Mouse (Mus musculus) kidney, postnatal 4 days (tissue): ENCODE measurements around the gene Gm49337.
A peak's percentile ranks its signal among the peaks of the same experiment; 100 is the strongest.

Source experiments
- DNase-seq, 2 experiments: peaks; one replicate each; pipeline ENCODE4 v3.0.0; 2021; ENCODE audit warnings: mixed read lengths in 2 of 2

Gene Gm49337

DNA sequence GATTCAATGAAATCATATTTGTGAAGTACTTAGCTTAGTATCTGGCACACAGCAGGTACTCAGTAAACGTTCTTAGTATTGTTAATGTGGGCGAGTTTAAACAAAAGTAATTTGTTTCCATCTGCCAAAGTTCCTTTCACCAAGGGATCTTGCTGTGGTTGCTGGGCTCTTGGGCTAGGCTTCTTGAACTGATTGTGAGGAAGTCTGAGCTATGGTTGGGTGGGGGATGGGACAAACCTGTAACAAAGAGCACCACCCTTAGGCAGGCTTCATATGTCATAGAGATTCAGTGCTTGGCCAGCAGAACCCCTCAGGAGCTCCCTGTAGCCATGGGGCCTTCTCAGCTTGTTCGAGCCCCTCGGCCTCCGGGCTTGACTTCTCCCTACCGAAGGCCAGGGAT lies at the start of gene Gm49337, which contains the start of gene 1700042G07Rik:
Gene Gm49337, plus strand, starts transcription at position 313 of the 400 bp plus-strand sequence.
Gene 1700042G07Rik, plus strand, starts transcription at position 301 of the 400 bp plus-strand sequence.
- DNase-seq: no peak

DNA sequence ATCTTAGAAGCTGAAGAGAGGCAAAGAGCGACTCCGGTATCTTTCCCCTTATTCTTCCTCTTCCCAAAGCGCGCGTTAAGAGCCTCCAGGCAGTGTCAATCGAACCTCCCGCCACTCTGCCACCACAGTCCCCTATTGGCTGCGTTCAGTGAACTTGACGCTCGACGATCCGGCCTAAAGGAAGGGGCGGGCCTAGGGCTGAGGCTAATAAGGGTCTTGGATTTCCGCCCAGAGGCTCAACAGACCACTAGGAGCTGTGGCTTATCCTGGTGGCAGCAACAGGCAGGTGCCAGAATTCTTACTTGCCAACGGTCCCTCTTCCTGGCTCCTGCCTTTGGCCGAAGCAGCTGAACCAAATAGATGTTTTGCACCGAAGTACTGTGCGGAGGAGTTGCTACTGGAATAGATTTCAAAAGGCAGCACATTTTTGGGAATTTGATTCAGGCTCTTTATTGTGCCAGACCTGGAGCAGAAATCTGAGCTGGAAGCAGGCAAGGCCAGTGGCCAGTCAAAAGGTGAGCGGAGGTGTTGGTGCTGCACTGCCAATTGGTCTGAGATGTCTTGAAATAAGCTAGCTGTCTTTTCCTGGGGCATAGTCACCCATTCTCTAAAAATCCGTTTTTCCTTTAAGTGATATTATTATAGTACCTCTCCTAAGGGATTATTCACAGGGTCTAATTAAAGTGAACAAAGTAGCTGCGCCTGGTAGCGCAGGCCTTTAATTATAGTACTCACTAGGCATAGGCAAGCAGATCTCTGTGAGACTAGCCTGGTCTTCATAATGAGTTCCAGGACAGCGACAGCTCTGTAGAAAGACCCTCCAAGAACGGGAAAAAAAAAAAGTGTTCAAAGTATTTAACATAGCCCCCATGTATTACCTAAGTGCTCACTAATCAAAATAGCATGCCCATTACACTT lies 49.3 kb upstream of the Gm49337 start, which contains the start of the genes Rad54l and Pomgnt1:
Gene Rad54l, minus strand, starts transcription at position 89 of the 918 bp plus-strand sequence.
Gene Pomgnt1, plus strand, starts transcription at position 239 of the 918 bp plus-strand sequence.
- DNase-seq: peak; percentile 87 to 93

DNA sequence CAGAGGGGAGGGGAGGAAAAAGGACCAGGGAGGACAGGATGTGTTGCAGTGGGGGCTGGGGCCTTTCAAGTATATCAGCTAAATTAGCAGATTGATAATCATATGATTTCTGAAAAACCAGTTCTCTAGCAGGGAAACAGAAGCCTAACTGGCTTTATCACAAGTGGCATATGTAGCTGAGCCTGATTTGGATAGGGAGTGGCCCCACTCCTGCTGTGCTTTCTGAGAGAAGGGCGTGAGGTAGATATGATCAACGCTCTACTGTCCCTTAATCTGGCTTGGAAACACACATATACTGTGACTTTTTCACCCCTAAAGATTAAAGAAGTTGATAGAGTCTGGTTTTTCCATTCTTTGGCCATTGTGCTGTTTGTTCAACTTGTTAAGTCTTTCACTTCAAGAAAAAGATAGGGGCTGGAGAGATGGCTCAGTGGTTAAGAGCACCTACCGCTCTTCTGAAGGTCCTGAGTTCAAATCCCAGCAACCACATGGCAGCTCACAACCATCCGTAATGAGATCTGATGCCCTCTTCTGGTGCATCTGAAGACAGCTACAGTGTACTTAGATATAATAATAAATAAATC lies 47.3 kb upstream of the Gm49337 start:
- DNase-seq: no peak

DNA sequence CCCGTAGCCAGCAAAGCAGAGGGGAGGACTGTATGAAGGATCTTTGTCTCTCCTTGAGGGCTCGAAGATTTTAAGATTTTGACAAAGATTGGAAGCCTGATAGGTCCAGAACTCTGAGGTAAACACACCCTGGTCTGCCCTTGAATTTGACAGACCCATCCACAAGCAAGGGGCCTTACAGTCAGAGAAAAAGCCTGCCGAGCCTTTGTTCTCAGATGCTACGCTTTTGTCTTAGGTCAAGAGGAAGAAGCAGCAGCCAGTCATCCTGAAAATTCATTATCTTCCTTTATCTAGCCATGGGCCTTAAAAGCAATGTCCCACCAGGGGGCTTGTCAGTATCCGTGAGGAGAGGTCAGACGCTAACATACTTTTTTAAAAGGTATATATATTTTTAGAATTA lies 45.2 kb upstream of the Gm49337 start:
- DNase-seq: no peak

DNA sequence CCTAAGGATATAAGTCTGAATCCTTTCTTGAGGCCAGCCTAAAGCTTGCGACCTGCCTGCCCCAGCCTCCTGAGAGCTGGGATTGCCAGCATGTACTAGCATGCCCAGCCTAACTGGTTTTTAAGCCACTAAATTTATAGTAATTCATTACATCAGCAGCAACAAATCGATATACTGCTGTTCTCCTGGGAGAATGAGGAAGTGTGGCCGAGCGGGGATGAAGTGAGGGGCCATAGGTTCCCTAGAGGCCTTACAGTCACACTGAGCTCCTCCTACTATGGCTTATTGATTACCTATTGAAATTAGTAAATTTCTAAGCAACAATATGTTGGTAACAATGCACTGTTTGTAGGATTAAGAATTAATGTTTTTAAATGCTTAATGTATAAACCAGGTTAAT lies 40.1 kb upstream of the Gm49337 start:
- no peak for DNase-seq

DNA sequence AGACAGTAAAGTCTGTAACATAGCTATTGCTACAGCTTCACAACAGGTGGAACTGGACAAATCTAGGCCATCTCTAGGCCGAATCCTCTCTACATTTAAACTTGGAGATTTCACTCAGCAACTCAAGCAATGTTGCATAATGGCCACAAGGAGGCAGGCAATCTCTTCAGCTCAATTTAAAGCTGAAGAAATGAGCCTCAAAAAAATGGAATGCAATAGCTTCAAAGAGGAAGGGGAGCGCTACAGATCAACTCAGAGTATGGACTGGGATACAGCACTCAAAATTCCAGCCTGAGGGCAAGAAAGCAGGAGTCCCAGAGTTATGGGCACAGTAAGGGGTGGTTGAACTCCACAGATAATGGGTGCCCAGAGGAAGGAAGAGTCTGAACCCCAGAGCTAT lies 38.2 kb upstream of the Gm49337 start:
- DNase-seq: no peak

DNA sequence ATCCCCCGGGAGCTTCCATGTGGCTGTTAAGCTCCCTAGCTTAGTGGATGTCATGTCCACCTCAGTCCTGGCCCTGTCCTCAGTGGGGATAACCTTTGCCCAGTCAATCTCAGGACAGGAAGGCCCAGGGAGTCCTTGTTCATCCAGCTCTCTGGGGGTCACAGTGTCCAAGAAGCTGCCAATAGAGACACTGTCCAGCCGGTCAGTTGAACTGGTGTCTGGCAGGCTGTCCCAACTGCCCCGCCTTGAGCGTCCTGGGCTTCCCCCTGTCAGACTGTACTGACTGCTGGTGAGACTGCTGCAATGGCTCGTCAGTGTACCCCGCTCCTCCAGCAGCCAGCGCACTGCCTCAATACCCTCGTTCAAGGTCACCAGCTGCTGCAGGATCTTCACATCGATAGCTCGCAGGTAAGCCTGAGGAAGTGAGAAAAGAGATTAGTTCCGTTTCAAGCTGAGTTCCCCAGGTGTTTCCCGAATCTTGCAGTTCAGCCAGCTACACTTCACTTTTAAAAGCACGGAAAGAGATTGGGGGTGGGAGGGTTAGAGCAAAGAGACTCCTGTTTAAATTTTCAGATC lies 35.7 kb upstream of the Gm49337 start:
- DNase-seq: no peak

DNA sequence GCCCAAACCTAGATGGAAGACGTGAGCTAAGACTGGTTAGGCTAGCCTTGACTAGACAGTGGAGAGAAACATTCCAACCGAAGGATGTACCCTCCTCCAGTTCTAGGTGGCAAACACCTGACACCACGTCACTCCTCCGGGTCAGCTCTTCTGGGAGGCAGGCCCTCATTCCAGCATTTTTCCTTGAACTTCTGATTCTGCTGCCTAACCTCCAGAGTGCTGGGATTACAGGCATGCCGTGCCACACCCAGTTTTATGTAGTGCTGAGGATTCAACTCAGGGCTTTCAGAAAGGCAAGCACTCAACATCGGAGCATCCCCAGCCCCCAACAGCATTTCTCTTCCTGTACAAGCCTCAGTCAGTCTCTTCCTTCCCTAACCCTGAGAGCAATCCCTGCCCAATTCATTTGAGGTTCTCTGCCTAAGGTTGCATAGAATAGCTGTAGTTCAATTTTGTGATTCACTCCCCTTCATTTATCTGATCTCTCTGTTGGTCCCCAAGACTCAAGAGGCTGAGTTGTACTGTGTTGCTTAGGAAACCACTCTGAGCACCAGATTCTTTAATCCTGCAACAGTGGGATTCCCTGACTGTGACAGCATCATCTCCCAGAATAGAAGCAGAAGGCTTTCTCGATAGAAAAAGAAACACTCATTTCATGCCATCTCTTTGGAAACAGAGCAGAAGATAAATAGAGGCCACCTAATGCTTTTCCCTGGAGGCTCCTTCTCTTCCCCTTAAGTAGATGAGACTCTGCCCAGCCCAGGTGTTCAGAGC lies 32.2 kb upstream of the Gm49337 start:
- no peak for DNase-seq

DNA sequence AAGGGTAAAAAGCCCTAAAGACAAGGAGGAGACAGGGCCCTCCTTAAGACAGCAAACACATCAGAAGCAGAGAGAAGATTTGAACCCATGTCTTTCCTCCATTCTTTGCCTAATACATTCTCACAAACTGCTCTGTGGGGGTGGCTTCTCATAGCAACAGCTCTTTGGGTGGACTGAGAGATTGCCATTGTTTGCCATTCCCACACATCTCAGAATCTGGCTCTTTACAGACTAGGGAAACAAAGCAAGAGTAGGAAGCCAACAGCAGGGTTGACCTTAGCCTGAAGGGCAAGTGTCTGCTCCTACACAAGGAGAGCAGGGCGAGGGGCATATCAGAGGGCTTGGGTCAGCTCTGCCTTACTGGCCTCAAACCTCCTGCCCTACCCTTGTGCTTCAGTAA lies 31.4 kb upstream of the Gm49337 start:
- no peak for DNase-seq

DNA sequence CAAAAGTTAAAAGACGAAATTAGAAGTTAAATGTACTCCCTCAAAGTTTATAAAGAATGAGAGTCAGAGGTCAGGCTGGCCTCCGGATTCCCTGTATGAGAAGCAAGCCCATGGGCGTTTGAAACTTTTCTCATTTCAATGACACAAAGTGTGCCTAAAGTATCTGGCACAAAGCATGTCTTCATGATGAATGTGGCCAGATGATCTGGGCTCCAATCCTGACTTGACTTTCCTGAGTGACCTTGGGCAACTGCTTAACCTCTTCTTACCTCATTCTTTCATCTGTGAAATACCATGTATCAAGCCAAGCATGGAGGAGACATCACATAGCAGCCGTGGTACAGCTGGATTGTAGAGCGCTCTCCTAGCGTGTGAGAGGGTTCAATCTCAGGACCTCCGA lies 30.9 kb upstream of the Gm49337 start:
- DNase-seq: no peak

DNA sequence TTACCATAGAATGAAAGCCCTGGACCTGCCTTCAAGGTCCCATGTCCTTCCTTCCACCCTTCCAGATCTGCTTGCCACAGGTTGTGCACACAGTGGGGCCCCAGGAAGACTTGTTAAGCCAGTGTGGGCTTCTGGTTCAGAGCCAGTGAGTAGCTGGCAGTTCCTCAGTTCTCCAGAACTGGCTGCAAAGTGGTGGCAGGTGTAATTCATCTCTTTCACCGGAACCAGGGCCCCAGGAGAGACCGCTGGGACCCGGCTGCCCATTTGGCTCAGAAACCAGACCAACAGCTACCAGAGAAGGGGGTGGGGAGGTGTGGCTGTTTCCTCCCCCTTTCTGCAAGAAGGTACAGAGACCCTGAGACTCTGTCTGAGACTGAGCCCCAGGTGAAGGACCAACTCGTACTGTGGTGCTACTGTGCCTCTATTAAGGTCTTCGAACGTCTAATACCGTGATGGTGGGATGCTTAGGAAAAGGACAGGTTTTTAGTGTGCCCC lies 29.8 kb upstream of the Gm49337 start:
- peak; percentile 36 to 54 for DNase-seq

DNA sequence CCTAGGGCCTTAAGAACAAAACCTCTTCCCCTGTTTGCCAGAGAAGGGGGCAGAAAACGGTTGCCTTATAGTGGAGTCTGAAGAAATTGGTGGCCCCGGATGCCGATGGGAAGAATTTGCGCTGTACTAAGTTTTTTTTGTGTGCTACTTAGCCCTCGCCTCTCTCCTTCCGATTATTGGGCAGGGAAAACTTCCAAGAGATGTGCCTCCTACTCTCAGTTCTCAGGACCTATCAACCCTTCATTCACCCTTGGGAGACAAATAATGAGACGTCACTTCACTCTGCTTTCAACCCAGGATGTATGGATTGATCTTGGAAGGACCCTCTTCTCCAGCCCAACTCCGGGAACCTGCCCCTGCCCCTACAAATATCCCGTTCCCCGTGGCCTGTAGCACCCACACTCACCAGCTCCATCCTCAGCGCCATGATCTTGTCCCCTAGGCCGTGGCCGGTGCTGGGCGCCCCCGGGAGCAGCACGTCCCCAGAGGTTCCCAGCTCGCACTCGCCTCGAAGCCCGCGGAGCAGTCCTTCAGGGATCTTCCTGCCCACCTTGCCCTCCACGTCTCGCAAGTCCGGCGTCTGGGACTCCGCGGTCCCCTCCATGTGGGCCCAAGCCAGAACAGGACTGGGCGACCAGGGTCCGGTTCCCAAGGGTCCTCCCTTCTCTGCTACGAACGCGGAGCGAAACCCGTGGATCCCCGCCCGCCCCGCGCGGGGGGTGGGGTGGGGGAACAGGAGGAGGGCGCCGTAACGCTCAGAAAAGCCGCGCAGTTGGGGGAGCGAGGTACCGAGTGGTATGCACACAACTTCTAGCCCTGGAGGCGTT lies 29.1 kb upstream of the Gm49337 start:
- DNase-seq: peak; percentile 80 to 82

DNA sequence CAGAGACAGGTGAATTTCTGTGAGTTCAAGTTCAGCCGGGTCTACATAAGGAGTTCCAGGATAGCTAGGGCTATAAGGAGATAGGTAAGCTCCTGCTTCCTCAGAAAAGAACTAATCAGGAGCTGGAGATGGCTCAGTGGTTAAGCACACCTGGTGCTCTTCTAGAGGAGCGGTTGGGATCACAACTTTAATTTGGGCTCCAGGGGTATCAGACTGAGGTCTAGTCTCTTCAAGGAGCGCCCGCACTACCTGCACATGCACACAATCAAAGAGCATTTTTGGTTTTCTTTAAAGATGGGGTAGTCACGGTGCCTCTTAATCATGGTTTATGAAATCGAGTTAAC lies 23.4 kb upstream of the Gm49337 start:
- no peak for DNase-seq

DNA sequence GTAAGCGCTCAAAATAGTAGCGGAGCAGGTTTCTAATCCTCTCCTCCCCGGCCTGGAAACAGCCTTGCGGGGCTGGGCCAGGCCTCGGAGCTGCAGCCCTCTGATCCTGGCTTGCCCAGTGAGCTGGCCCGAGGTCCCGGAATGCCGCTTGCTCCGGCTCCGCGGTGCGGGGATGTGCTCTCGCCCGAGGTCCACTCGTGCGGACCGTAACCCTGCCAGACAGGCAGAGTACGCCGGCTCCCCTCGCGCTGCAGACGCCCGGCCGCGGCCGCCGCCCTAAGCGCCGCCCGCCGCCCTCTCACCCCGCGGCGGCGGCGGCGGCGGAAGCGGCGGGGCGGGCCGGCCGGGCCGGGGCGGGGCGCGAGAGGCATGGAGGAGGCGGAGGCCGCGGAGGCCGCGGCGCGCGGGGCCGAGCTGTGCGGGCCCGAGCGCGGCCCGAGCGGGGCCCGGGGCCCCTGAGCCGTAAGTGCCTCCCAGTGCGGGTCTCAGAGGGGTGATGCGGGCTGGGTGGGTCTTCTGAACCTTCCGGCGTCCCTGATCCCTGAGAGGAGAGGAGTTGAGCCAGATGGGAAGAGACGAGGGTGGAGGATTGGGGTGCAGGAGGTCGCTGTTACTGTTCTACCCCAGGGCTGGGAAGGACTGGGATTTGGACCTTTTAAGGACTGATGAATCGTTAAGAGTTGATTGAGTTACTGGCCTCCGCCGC lies 22.9 kb upstream of the Gm49337 start:
- peak; percentile 80 to 87 for DNase-seq

DNA sequence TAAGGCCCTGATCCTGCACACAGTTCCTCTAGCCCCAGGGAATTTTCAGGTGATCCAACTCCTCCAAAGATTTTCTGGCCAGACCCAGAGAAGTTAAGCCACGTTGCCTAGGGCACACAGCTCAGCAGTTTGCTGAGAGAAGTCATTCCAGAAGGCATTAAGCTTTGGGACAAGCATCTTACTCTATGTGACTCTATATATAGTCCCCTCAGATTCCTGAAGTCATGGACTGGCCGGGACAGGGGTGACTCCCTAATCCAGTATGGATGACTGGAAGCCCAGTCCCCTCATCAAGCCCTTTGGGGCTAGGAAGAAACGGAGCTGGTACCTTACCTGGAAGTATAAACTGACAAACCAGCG lies 22.3 kb upstream of the Gm49337 start:
- DNase-seq: peak in 1 of 2 experiments; percentile 27

DNA sequence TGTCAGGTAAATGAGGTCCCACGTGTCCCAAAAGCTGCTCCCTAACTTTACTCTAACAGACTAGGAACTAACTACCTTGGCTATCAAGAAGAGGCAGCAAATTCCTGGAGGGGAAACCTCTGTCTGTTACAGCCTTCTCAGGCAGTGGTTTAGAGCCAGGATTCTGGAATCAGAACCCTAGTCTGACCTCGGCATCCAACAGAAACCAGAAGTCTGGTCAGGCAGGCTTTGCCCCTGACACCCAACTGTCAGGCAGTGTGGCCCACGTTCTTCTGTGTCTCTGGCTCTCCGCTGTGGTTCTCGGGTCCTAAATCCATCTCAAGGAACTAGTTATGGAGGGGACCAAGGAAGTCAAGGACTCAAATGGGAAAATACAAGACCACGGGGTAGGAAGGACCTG lies 21.9 kb upstream of the Gm49337 start, which contains the start of gene Lurap1:
Gene Lurap1, minus strand, starts transcription at position 101 of the 400 bp plus-strand sequence.
- no peak for DNase-seq

DNA sequence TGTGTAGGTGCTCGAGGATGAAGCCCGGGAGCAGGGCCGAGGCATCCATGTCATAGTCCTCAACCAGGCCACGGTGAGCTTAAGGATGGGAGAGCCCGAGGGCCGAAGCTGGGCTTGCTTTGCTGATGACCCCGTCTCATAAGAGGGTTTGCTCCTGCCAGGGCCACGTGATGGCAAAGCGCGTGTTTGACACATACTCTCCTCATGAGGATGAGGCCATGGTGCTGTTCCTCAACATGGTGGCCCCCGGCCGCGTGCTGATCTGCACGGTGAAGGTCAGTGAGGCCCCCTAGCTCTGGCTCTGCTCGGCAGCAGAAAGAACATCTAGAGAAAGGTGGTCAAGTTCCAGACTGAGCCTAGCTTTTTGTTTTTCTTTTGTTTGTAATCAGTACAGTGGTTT lies 20.5 kb upstream of the Gm49337 start:
- DNase-seq: no peak

DNA sequence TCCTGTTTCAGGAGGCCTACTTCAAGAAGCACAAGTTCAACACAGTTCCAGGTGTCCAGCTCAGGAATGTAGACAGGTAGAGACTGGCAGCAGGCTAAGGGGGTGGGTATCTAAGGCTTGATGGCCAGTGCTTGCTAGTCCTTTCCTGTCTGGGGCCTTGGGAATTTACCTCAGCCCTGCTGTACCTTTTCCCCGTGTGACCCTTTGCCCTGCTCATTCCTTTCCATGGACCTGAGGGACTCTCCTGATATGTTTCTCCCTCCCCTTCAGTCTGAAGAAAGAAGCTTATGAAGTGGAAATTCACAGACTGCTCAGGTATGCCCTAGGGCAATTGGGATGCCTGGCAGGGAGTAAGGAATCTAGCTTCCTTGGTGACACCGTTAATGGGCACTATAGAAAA lies 15.3 kb upstream of the Gm49337 start:
- no peak for DNase-seq

DNA sequence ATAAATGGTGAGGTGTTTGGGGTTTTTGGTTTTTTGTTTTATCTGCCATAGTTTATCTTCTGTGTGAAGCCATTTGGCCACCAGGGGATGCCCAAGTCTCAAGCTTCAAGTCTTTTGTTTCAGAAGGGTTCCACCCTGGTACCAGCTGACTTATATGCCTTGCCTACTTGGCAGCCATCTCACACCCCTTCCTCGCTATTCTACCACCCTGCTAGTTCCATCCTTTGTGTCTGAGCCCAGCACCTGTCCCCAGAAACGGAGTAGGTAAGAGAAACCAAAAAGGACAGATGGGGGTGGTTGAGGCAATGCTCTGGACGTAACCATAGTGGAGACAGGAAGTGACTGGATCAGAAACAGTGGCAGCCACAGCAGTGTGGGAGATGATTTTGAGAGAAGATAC lies 13.3 kb upstream of the Gm49337 start:
- peak; percentile 54 to 66 for DNase-seq

DNA sequence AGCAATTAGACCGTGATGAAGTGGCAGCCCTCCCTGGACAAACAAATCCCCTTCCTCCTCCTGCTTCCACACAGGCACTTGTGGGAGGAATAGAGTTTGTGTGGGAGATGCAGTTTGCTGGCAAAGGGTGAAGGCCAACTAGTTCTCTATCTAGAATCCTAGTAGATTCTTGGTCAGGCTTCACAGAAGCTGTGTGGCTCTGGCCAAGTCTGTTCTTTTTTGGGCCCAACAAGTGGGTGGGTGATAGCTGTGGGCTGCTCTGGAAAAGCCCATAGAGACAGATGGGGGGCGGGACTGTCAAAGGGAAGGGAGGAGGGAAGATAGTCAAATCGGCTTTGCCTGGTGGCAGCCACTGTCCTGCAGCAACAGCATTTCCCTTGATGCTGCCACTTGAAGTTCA lies 12.4 kb upstream of the Gm49337 start:
- no peak for DNase-seq

DNA sequence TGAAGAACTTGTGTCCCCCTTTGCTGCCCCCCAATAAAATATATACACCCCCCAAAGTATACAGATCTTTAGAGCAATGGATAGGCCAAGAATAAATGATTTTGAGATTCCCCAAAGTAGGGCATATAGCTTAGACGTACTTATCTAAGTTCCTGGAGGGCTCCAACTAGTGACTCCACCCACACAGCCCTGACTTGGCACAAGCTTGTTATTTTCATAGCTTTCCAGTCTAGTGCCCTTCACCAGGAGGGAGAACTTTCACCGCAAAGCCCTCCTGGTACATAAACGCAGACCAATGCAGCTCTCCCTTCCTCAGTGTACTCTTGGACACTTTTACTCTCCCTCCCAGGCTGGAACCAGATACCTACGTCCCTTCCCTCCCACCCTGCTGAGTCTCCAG lies 11.0 kb upstream of the Gm49337 start:
- DNase-seq: no peak
